Mouse (Mus musculus) forebrain, embryonic 14.5 days (tissue): ENCODE results near the gene Mxd3. TPM values are rescaled to one million over a fixed set of nuclear protein-coding genes. Genes with fewer than 3 reads are reported as not detected.

Experiments used
- ATAC-seq: fragments of 200-750 bp; cut with Nextera tagmentation; 2 replicates; pipeline ENCODE4 v1.8.0; 2017; ENCODE audit warnings: mild to moderate bottlenecking, moderate library complexity
- DNase-seq: peaks from one replicate; pipeline ENCODE4 v3.0.0-alpha.2; 2015; ENCODE audit warnings: low spot score
- H3K27ac ChIP-seq: fragments of 300-500 bp; sonication (generic); 2 replicates; pipeline ENCODE4 v1.5.1; 2014; ENCODE audit warnings: low read depth, mild to moderate bottlenecking, control low read depth, low read length, moderate library complexity
- H3K27me3 ChIP-seq: fragments of 300-500 bp; sonication (generic); replicated peaks from 2 replicates; pipeline ENCODE4 v1.6.1; 2014; ENCODE audit warnings: low read length, control low read depth, mixed read lengths; ENCODE audit not compliant: control insufficient read depth, insufficient read depth
- H3K36me3 ChIP-seq: fragments of 300-500 bp; sonication (generic); 2 replicates; pipeline ENCODE4 v1.6.1; 2014; ENCODE audit warnings: low read length, control low read depth; ENCODE audit not compliant: control insufficient read depth, insufficient read depth
- H3K4me1 ChIP-seq: fragments of 300-500 bp; sonication (generic); 2 replicates; pipeline ENCODE4 v1.6.1; 2014; ENCODE audit warnings: antibody characterized with exemption, low read length, control low read depth; ENCODE audit not compliant: control insufficient read depth, insufficient read depth
- H3K4me2 ChIP-seq: fragments of 300-500 bp; sonication (generic); 2 replicates; pipeline ENCODE4 v1.6.1; 2014; ENCODE audit warnings: mild to moderate bottlenecking, control low read depth, low read length
- H3K4me3 ChIP-seq: fragments of 300-500 bp; sonication (generic); 2 replicates; pipeline ENCODE4 v1.5.1; 2014; ENCODE audit warnings: low read depth, low read length, control low read depth
- H3K9ac ChIP-seq: fragments of 300-500 bp; sonication (generic); 2 replicates; pipeline ENCODE4 v1.6.1; 2014; ENCODE audit warnings: mild to moderate bottlenecking, low read length, control low read depth, moderate library complexity
- H3K9me3 ChIP-seq: fragments of 300-500 bp; sonication (generic); replicated peaks from 2 replicates; pipeline ENCODE4 v1.6.1; 2016; ENCODE audit warnings: low read length, control low read depth, mixed read lengths; ENCODE audit not compliant: control insufficient read depth
- WGBS: fragments of 180-500 bp; shearing (Covaris S2); extraction: QIAGEN DNeasy Blood & Tissue Kit; methylation state at CpG from one replicate; pipeline ENCODE4 v1.1.7; 2014; 5-methylcytosine and 5-hydroxymethylcytosine counted together
- polyA plus RNA-seq: library from polyadenylated mRNA; unstranded; fragments of >200 nt; fragmentation: Nextera tagmentation; extraction: Ambion mirVana; gene quantifications from 2 replicates; pipeline ENCODE4 v1.2.1, GENCODE M21; 2014

Gene Mxd3
- polyA plus RNA-seq, 1 experiment from 2014 or later, result 37.1 TPM

DNA sequence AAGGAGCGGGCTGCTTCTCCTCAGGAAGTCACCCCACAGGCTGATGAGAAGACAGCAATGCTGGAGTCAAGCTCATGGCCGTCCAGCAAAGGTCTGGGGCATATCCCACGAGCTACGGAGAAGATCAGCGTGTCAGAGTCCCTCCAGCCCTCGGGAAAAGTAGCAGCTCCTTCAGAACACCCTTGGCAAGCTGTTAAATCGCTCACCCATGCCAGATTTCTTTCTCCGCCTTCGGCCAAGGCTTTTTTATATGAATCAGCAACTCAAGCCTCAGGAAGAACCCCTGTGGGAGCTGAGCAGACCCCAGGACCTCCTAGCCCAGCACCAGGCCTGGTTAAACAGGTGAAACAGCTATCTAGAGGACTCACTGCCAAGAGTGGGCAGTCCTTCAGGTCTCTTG, 16.6 kb downstream of the Mxd3 start:
- Histone ChIP-seq H3K4me3 (no peak overlapping the region), H3K27ac (no peak overlapping the region), H3K9ac (no peak overlapping the region), H3K9me3 (no peaks in the 10 kb centered on the region), H3K4me2 (no peak overlapping the region), H3K4me1 (no peaks in the 10 kb centered on the region), H3K27me3 (no peaks in the 10 kb centered on the region), H3K36me3 (peaks cover 89% of the 10 kb centered on the region)
- DNase-seq, result no peak
- 88% methylated on average over 9 of the region's 9 CpGs for WGBS
- no peak for ATAC-seq

GRCm38 (mm10) chr13:55312028-55312630, 17.5 kb downstream of the Mxd3 start:
- Histone ChIP-seq H3K9ac (no peak overlapping the region), H3K4me2 (no peak overlapping the region), H3K4me3 (no peak overlapping the region), H3K36me3 (peaks cover 88% of the 10 kb centered on the region), H3K27me3 (no peaks in the 10 kb centered on the region), H3K27ac (no peak overlapping the region), H3K9me3 (no peaks in the 10 kb centered on the region), H3K4me1 (no peaks in the 10 kb centered on the region)
- no peak for DNase-seq
- WGBS, result 91% methylated on average over 8 of the region's 8 CpGs
- ATAC-seq, result no peak

DNA sequence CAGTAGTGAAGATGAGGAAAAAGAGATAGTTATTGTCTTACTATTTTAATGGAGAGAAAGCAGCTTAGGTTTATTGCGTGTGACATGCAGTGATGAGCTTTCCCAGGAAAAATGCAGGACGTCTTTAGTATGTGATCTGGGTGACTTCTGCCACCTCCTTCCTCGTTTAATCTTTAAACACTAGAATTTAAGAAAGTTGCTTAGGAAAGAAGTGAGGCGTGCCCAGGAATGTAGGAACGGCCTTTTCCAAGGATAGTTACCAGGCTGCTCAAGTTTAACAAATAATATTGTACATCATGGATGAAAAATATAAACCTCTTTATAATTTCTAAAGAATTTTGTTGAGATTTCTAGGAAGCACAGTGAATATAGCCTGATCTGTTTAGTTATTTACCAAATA, 28.7 kb downstream of the Mxd3 start:
- Histone ChIP-seq H3K27ac (no peak overlapping the region), H3K4me2 (no peak overlapping the region), H3K9me3 (no peaks in the 10 kb centered on the region), H3K4me1 (no peaks in the 10 kb centered on the region), H3K4me3 (no peak overlapping the region), H3K27me3 (no peaks in the 10 kb centered on the region), H3K36me3 (peaks cover 87% of the 10 kb centered on the region), H3K9ac (no peak overlapping the region)
- WGBS, result 93% methylated on average over 5 of the region's 5 CpGs
- no peak for DNase-seq
- no peak for ATAC-seq

DNA sequence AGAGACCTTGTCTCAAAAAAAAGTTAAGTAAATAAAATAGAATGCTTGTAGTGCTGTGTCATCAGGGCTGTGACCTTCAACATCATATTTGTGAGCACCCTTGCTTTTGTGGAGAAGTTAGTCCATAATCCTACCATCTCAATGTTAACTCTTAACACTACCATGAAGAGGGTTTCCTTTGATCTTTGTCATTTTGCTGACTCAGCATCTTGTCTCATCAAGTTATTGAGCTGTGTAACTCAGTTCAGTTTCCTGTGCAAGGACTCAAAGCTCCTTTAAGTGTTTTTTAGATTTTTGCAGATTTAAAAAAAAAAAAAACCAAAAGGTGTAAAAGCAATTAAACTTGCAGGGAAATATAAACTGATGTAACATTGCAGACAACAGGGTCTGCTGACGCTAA, 32.9 kb downstream of the Mxd3 start:
- 82% methylated on average over 1 of the region's 1 CpGs for WGBS
- ATAC-seq, result no peak
- no peaks in the 10 kb centered on the region for H3K4me1 ChIP-seq
- H3K27ac ChIP-seq, result no peak overlapping the region
- H3K36me3 ChIP-seq, result peaks cover 83% of the 10 kb centered on the region
- no peak overlapping the region for H3K4me2 ChIP-seq
- no peak for DNase-seq
- no peak overlapping the region for H3K4me3 ChIP-seq
- no peaks in the 10 kb centered on the region for H3K9me3 ChIP-seq
- H3K9ac ChIP-seq, result no peak overlapping the region
- no peaks in the 10 kb centered on the region for H3K27me3 ChIP-seq

GRCm38 (mm10) chr13:55288854-55289253, 40.8 kb downstream of the Mxd3 start:
- Histone ChIP-seq H3K9ac (no peak overlapping the region), H3K36me3 (peaks cover 68% of the 10 kb centered on the region), H3K4me1 (no peaks in the 10 kb centered on the region), H3K4me2 (no peak overlapping the region), H3K9me3 (no peaks in the 10 kb centered on the region), H3K27ac (no peak overlapping the region), H3K27me3 (no peaks in the 10 kb centered on the region), H3K4me3 (no peak overlapping the region)
- no peak for DNase-seq
- ATAC-seq, result no peak
- 83% methylated on average over 3 of the region's 3 CpGs for WGBS

DNA sequence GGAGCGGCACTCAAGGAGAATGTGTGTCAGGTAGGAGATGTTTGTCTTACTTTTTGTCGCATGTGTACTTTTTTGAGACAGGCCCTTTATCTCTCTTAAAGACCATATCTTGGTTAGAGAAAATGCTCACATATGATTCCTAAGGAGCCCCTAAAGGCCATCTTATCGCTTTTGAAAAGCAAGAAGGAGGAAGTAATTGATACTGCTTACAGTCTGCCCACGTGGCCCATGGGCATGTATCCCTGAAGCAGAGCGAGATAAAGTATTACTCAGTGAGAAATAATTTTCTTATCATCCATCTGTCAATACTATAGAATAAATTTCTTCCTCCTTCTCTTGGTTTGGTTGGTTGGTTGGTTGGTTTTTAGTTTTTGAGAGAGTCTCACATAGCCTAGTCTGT, 52.0 kb downstream of the Mxd3 start:
- no peak overlapping the region for H3K27ac ChIP-seq
- 96% methylated on average over 5 of the region's 5 CpGs for WGBS
- no peak for DNase-seq
- H3K27me3 ChIP-seq, result no peaks in the 10 kb centered on the region
- peaks cover 58% of the 10 kb centered on the region for H3K36me3 ChIP-seq
- H3K4me3 ChIP-seq, result no peak overlapping the region
- H3K9ac ChIP-seq, result no peak overlapping the region
- no peaks in the 10 kb centered on the region for H3K9me3 ChIP-seq
- H3K4me1 ChIP-seq, result no peaks in the 10 kb centered on the region
- ATAC-seq, result no peak
- H3K4me2 ChIP-seq, result no peak overlapping the region

DNA sequence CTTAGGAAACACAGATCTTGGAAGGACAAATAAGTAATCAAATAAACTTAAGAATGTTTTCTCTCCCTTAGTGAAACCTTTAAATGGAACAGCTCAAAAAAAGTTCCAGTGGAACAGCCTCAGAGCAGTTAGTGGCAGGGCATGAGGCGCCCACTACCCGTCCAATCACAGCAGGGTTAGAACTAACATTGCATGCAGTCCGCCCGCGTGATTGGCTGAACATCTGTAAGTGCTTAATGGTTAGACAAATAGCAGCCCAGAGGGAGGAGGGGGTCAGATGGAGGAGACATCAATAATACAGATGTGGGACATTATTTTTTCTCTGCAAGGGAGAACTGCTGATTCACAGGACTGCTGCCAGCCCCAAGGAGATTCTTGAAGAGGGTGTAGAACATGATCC, 52.4 kb downstream of the Mxd3 start:
- H3K36me3 ChIP-seq, result peaks cover 57% of the 10 kb centered on the region
- no peak overlapping the region for H3K4me2 ChIP-seq
- ATAC-seq, result no peak
- no peak for DNase-seq
- WGBS, result 90% methylated on average over 5 of the region's 5 CpGs
- H3K27ac ChIP-seq, result no peak overlapping the region
- no peaks in the 10 kb centered on the region for H3K9me3 ChIP-seq
- H3K9ac ChIP-seq, result no peak overlapping the region
- H3K4me1 ChIP-seq, result no peaks in the 10 kb centered on the region
- no peaks in the 10 kb centered on the region for H3K27me3 ChIP-seq
- H3K4me3 ChIP-seq, result no peak overlapping the region

Other genes with a start within 250 kb of the Mxd3 start
- 20.7 and 23.5 TPM in 2 replicates for gene Uimc1, start 229.5 kb downstream of the Mxd3 start, polyA plus RNA-seq
- 20.3 and 20.8 TPM in 2 replicates for gene Zfp346, start 224.5 kb downstream of the Mxd3 start, polyA plus RNA-seq
- not detected in 2 replicates for gene Gm17617, start 196.3 kb downstream of the Mxd3 start, polyA plus RNA-seq
- 0.30 and 1.1 TPM in 2 replicates for gene Fgfr4, start 177.2 kb downstream of the Mxd3 start, polyA plus RNA-seq
- 52.3 and 61.1 TPM in 2 replicates for gene Nsd1, start 120.0 kb downstream of the Mxd3 start, polyA plus RNA-seq
- gene Prelid1, start 9.3 kb downstream of the Mxd3 start, polyA plus RNA-seq, result 360 and 415 TPM in 2 replicates
- 94.2 and 104 TPM in 2 replicates for gene Rab24, start 7.9 kb downstream of the Mxd3 start, polyA plus RNA-seq
- gene Lman2, start 33.0 kb upstream of the Mxd3 start, polyA plus RNA-seq, result 45.0 and 52.0 TPM in 2 replicates
- gene Rgs14, start 39.9 kb upstream of the Mxd3 start, polyA plus RNA-seq, result 0.66 and 0.75 TPM in 2 replicates
- gene Slc34a1, start 68.4 kb upstream of the Mxd3 start, polyA plus RNA-seq, result not detected in 2 replicates
- 0.71 and 1.0 TPM in 2 replicates for gene Pfn3, start 85.4 kb upstream of the Mxd3 start, polyA plus RNA-seq
- gene F12, start 97.0 kb upstream of the Mxd3 start, polyA plus RNA-seq, result not detected in 2 replicates
- 25.0 and 28.9 TPM in 2 replicates for gene Grk6, start 115.2 kb upstream of the Mxd3 start, polyA plus RNA-seq
- 6.7 and 7.4 TPM in 2 replicates for gene Prr7, start 134.4 kb upstream of the Mxd3 start, polyA plus RNA-seq
- 396 and 523 TPM in 2 replicates for gene Dbn1, start 158.3 kb upstream of the Mxd3 start, polyA plus RNA-seq
- gene Pdlim7, start 183.9 kb upstream of the Mxd3 start, polyA plus RNA-seq, result 124 and 127 TPM in 2 replicates
- 1.4 and 2.9 TPM in 2 replicates for gene Dok3, start 199.5 kb upstream of the Mxd3 start, polyA plus RNA-seq
- 72.0 and 75.7 TPM in 2 replicates for gene Ddx41, start 206.8 kb upstream of the Mxd3 start, polyA plus RNA-seq
- 34.3 and 42.5 TPM in 2 replicates for gene Fam193b, start 241.3 kb upstream of the Mxd3 start, polyA plus RNA-seq
- 66.6 and 70.4 TPM in 2 replicates for gene Tmed9, start 243.9 kb upstream of the Mxd3 start, polyA plus RNA-seq